Mouse (Mus musculus): Measurements from ENCODE around the gene Stxbp3.

DNA sequence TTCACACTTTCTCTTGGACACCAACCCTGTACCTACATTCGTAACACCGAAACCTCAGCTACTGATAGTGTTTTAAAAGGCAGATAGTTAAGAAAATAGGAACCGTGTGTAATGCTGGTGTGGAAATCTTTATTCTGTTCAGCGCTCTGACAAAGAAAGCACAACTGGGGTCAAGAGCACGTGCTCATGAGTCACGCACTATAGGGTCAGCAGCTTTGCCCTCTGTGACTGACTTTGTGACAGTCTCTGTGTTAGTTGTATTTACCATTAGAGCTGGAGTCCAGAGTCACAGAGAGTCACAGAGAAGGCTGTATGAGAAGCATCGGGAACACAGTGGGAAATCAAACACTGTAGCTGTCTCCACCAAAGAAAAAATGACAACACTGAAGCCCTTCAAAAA is 73.4 kb downstream of the Stxbp3 start:
- TF ChIP-seq CTCF (IDR thresholded peaks at IDR 0.05; ENCODE audit: insufficient read depth, low read depth, low read length) (no peak), POLR2A (IDR thresholded peaks at IDR 0.05; ENCODE audit: insufficient read depth, low read depth, low read length) (no peak)

All from olfactory bulb, adult 2 months (tissue).